Mouse (Mus musculus) heart, embryonic 10.5 days (tissue): ENCODE measurements around the gene Rfx1. TPM values are rescaled to one million over a fixed set of nuclear protein-coding genes. Genes with fewer than 3 reads are reported as not detected.

ENCODE experiments used
- DNase-seq: peaks from one replicate; pipeline ENCODE4 v3.0.0-alpha.2; 2017; ENCODE audit warnings: low spot score
- H3K27ac ChIP-seq: fragments of 300-500 bp; sonication (generic); 2 replicates; pipeline ENCODE4 v1.5.1; 2016; ENCODE audit warnings: mild to moderate bottlenecking
- H3K27me3 ChIP-seq: fragments of 300-500 bp; sonication (generic); 2 replicates; pipeline ENCODE4 v1.6.1; 2016; ENCODE audit warnings: mild to moderate bottlenecking; ENCODE audit not compliant: poor library complexity, insufficient read depth, severe bottlenecking
- H3K36me3 ChIP-seq: fragments of 300-500 bp; sonication (generic); 2 replicates; pipeline ENCODE4 v1.6.1; 2016; ENCODE audit warnings: mild to moderate bottlenecking, moderate library complexity
- H3K4me1 ChIP-seq: fragments of 300-500 bp; sonication (generic); 2 replicates; pipeline ENCODE4 v1.6.1; 2016; ENCODE audit warnings: mild to moderate bottlenecking
- H3K4me3 ChIP-seq: fragments of 300-500 bp; sonication (generic); 2 replicates; pipeline ENCODE4 v1.5.1; 2016; ENCODE audit warnings: mild to moderate bottlenecking, moderate library complexity
- H3K9me3 ChIP-seq: fragments of 300-500 bp; sonication (generic); 2 replicates; pipeline ENCODE4 v1.6.1; 2016; ENCODE audit warnings: mild to moderate bottlenecking, moderate library complexity
- WGBS: fragments of 180-500 bp; shearing (Covaris S2); methylation state at CpG from one replicate; pipeline ENCODE4 v1.1.7; 2016; 5-methylcytosine and 5-hydroxymethylcytosine counted together
- polyA plus RNA-seq: library from polyadenylated mRNA; unstranded; fragments of >200 nt; fragmentation: Nextera tagmentation; extraction: Ambion mirVana; gene quantifications from 2 replicates; pipeline ENCODE4 v1.2.1, GENCODE M21; 2016

The Rfx1 gene
- polyA plus RNA-seq, 1 experiment from 2014 or later, result 7.3 TPM

DNA sequence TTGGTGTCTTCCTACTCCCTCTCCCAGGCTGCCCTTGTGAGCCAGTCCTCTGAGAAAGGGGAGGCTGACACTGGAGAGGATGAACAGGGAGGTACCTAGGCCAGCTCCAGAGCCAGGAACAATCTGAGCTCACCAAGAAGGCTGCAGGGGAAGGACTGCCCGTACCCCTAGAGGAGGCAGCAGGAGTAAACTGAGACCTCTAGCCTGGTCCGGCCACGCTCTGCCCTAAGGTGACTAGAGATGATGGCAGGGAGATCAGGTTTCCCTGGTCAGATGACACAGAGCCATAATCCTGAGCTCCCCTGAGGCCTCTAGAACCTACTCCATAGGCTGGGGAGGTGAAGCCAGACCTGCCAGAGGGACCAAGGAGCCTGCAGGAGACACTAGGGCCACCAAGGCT, 10.2 kb downstream of the Rfx1 start:
- Histone ChIP-seq H3K27ac (no peak overlapping the region), H3K4me1 (peaks cover 36% of the 10 kb centered on the region), H3K4me3 (no peak overlapping the region), H3K9me3 (no peaks in the 10 kb centered on the region), H3K27me3 (no peaks in the 10 kb centered on the region), H3K36me3 (peaks cover 61% of the 10 kb centered on the region)
- DNase-seq, result no peak
- WGBS, result 64% methylated on average over 3 of the region's 3 CpGs

DNA sequence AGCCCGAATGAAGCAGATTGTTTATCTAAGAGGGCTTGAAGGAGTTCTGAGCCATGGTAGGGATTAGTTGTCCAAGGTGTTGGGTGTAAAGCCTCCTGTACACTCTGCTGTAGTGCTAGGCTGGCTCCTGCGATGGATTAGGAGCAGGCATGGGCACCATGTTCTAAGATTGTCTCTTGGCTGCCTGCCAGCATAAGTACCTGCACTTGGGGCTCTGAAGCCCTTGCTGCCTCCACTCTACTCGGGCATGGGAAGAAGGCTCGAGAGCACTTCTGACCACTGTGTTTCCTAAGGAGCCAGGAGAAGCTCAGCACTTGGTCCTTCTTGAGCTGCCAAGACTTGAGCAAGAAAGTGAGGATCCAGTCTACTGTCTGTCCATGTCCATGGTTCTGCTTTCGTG, 12.6 kb downstream of the Rfx1 start:
- peaks cover 27% of the 10 kb centered on the region for H3K4me1 ChIP-seq
- no peaks in the 10 kb centered on the region for H3K9me3 ChIP-seq
- 75% methylated on average over 5 of the region's 5 CpGs for WGBS
- no peak overlapping the region for H3K4me3 ChIP-seq
- H3K36me3 ChIP-seq, result peaks cover 80% of the 10 kb centered on the region
- H3K27me3 ChIP-seq, result no peaks in the 10 kb centered on the region
- no peak for DNase-seq
- H3K27ac ChIP-seq, result no peak overlapping the region

GRCm38 (mm10) chr8:84083829-84084241, 17.2 kb downstream of the Rfx1 start:
- Histone ChIP-seq H3K9me3 (no peaks in the 10 kb centered on the region), H3K4me3 (no peak overlapping the region), H3K27me3 (no peaks in the 10 kb centered on the region; the same call in 1 of the 2 replicates), H3K27ac (no peak overlapping the region), H3K4me1 (peaks cover 19% of the 10 kb centered on the region), H3K36me3 (peaks cover 91% of the 10 kb centered on the region)
- DNase-seq, result no peak
- WGBS, result 41% methylated on average over 8 of the region's 8 CpGs

GRCm38 (mm10) chr8:84084341-84085115, 17.9 kb downstream of the Rfx1 start:
- Histone ChIP-seq H3K27me3 (no peaks in the 10 kb centered on the region; the same call in 1 of the 2 replicates), H3K4me1 (peaks cover 14% of the 10 kb centered on the region), H3K9me3 (no peaks in the 10 kb centered on the region), H3K4me3 (peak overlapping the region; percentile 35), H3K36me3 (peaks cover 91% of the 10 kb centered on the region), H3K27ac (peak overlapping the region; percentile 52)
- no peak for DNase-seq
- 47% methylated on average over 42 of the region's 42 CpGs for WGBS

- peaks cover 14% of the 10 kb centered on the region for H3K4me1 ChIP-seq
- H3K36me3 ChIP-seq, result peaks cover 88% of the 10 kb centered on the region
- H3K9me3 ChIP-seq, result no peaks in the 10 kb centered on the region
- no peak overlapping the region for H3K27ac ChIP-seq
- no peaks in the 10 kb centered on the region; the same call in 1 of the 2 replicates for H3K27me3 ChIP-seq
- DNase-seq, result no peak
- WGBS, result 85% methylated on average over 7 of the region's 7 CpGs
- H3K4me3 ChIP-seq, result no peak overlapping the region
These were observed 20.5 kb downstream of the Rfx1 start for GRCm38 (mm10) chr8:84087156-84087555.

GRCm38 (mm10) chr8:84087821-84088220, 21.2 kb downstream of the Rfx1 start:
- Histone ChIP-seq H3K27me3 (no peaks in the 10 kb centered on the region; the same call in 1 of the 2 replicates), H3K4me1 (peaks cover 14% of the 10 kb centered on the region), H3K9me3 (no peaks in the 10 kb centered on the region), H3K27ac (no peak overlapping the region), H3K4me3 (no peak overlapping the region), H3K36me3 (peaks cover 88% of the 10 kb centered on the region)
- DNase-seq, result no peak
- WGBS, result 93% methylated on average over 14 of the region's 14 CpGs

DNA sequence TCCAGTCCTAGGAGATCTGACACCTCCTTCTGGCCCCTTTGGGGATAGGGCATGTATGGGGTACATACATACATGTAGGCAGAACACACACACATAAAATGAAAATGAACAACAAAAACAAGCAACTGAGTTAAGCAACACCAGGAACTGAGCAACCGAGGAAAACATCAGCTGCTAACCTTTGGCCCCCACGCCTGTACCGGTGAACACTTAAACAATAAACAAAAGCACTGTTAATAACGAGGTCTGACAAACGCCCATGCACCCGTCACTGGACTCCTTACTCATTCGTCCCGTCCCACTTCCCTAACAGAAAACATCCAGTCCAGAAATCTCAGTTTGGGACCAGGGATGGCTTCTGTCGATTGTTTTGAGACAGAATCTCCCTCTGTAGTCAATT, 22.6 kb downstream of the Rfx1 start:
- no peak overlapping the region for H3K4me3 ChIP-seq
- peaks cover 88% of the 10 kb centered on the region for H3K36me3 ChIP-seq
- no peaks in the 10 kb centered on the region; the same call in 1 of the 2 replicates for H3K27me3 ChIP-seq
- H3K4me1 ChIP-seq, result peaks cover 6% of the 10 kb centered on the region
- 86% methylated on average over 9 of the region's 9 CpGs for WGBS
- H3K9me3 ChIP-seq, result no peaks in the 10 kb centered on the region
- H3K27ac ChIP-seq, result no peak overlapping the region
- DNase-seq, result no peak

GRCm38 (mm10) chr8:84090585-84090984, 24.0 kb downstream of the Rfx1 start:
- no peaks in the 10 kb centered on the region for H3K9me3 ChIP-seq
- no peak overlapping the region for H3K27ac ChIP-seq
- H3K27me3 ChIP-seq, result no peaks in the 10 kb centered on the region
- peaks cover 90% of the 10 kb centered on the region for H3K36me3 ChIP-seq
- no peak overlapping the region for H3K4me3 ChIP-seq
- DNase-seq, result no peak
- WGBS, result 90% methylated on average over 8 of the region's 8 CpGs
- H3K4me1 ChIP-seq, result no peaks in the 10 kb centered on the region

DNA sequence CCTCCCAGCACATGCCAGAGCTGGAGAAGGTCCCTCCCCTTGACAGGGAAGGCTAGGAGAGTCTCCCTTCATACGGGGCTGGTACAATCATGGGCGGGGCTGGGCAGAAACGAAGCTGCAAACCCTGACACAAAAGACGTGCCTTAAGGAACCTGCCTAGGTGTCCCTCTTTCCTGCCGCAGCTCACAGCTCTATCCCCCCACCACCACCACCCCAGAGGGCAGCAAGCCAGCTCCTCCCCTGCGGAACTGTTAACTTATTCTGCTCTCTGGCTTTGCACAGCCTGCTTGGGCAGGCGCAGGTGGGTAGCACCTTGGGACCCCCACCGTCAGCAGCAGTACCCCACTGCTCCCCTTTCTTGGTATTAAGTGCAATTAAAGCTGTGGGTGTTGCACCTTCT, 29.4 kb downstream of the Rfx1 start:
- no peak overlapping the region for H3K27ac ChIP-seq
- DNase-seq, result no peak
- H3K27me3 ChIP-seq, result no peaks in the 10 kb centered on the region
- no peak overlapping the region for H3K4me3 ChIP-seq
- H3K4me1 ChIP-seq, result no peaks in the 10 kb centered on the region
- H3K36me3 ChIP-seq, result peaks cover 94% of the 10 kb centered on the region
- 74% methylated on average over 8 of the region's 8 CpGs for WGBS
- no peaks in the 10 kb centered on the region for H3K9me3 ChIP-seq

- Histone ChIP-seq H3K4me3 (no peak overlapping the region), H3K27ac (no peak overlapping the region), H3K9me3 (no peaks in the 10 kb centered on the region), H3K36me3 (peaks cover 91% of the 10 kb centered on the region), H3K4me1 (peaks cover 10% of the 10 kb centered on the region), H3K27me3 (no peaks in the 10 kb centered on the region)
- no peak for DNase-seq
- 91% methylated on average over 7 of the region's 7 CpGs for WGBS
These were observed 31.7 kb downstream of the Rfx1 start for GRCm38 (mm10) chr8:84098376-84098775.

- Histone ChIP-seq H3K9me3 (no peaks in the 10 kb centered on the region), H3K4me3 (no peak overlapping the region), H3K4me1 (peaks cover 16% of the 10 kb centered on the region), H3K27me3 (no peaks in the 10 kb centered on the region), H3K27ac (no peak overlapping the region), H3K36me3 (peaks cover 58% of the 10 kb centered on the region)
- DNase-seq, result no peak
- 94% methylated on average over 25 of the region's 25 CpGs for WGBS
These were observed 35.0 kb downstream of the Rfx1 start for GRCm38 (mm10) chr8:84101476-84102270.

DNA sequence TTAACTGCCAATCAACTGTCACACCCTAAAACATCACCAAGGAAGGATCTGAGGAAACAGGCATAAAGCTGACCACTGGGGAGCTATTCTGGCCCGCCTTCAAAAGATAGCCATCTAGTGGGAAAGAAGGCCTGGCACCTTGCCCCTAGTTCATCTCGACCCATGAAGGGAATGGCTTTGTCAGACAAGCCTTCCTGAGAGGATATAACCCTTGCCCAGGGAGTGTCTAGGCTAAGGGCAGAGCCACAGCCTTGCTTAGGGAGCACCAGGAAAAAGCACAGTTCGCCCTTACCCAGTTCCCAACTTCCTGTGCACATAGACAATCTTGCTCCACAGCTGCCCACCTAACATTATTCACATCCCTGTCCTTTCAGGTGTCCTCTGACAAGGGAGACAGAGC, 37.0 kb downstream of the Rfx1 start:
- H3K27me3 ChIP-seq, result no peaks in the 10 kb centered on the region
- peak overlapping the region; percentile 98 for H3K27ac ChIP-seq
- H3K36me3 ChIP-seq, result peaks cover 38% of the 10 kb centered on the region
- 63% methylated on average over 3 of the region's 3 CpGs for WGBS
- H3K4me1 ChIP-seq, result peaks cover 16% of the 10 kb centered on the region
- no peaks in the 10 kb centered on the region for H3K9me3 ChIP-seq
- DNase-seq, result no peak
- H3K4me3 ChIP-seq, result peak overlapping the region; percentile 78

- peak; percentile 93 for DNase-seq
- WGBS, result under 1% methylated on average over 28 of the region's 29 CpGs
- H3K36me3 ChIP-seq, result peaks cover 32% of the 10 kb centered on the region
- H3K4me3 ChIP-seq, result peak overlapping the region; percentile 78
- peaks cover 16% of the 10 kb centered on the region for H3K4me1 ChIP-seq
- no peaks in the 10 kb centered on the region for H3K27me3 ChIP-seq
- no peaks in the 10 kb centered on the region for H3K9me3 ChIP-seq
- peak overlapping the region; percentile 98 for H3K27ac ChIP-seq
These were observed 37.6 kb downstream of the Rfx1 start for GRCm38 (mm10) chr8:84104221-84104620.
